Mouse (Mus musculus): Measurements from ENCODE around the gene Smdt1. TPM values are rescaled to one million over a fixed set of nuclear protein-coding genes. Genes with fewer than 3 reads are reported as not detected.

Smdt1 gene
- polyA plus RNA-seq, 1 experiment from 2014 or later, result 233 TPM

DNA sequence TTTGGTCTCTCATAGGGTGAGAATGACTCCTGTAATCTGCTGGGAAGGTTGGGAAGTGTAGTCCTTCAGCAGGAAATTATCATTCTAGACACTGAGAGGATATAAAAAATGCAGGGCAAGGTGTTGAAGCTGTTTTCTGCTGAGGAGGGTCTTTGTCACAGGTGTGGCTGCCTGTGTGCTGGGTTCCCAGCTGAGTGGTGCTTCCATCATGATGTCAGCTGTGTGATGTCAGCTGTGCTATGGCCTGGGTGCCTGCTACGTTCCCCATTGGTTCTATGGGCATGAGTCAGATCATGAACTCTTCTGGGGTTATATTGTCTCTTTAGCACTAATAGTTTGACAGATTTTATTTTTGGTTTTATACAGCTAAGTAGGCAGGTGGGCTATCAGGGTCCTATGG, 30.1 kb downstream of the Smdt1 start:
- Histone ChIP-seq H3K9ac (ENCODE audit: low read length) (no peak overlapping the region), H3K9me3 (ENCODE audit: control insufficient read depth, low read length) (no peaks in the 10 kb centered on the region), H3K36me3 (ENCODE audit: control insufficient read depth, insufficient read depth, low read length) (no peaks in the 10 kb centered on the region), H3K4me2 (ENCODE audit: low read depth, severe bottlenecking) (no peak overlapping the region), H3K4me1 (ENCODE audit: control insufficient read depth, insufficient read depth, low read length) (no peaks in the 10 kb centered on the region), H3K27ac (replicated peaks; ENCODE audit: low read depth, low read length) (no peak overlapping the region), H3K27me3 (ENCODE audit: control insufficient read depth, insufficient read depth, low read length) (no peaks in the 10 kb centered on the region), H3K4me3 (ENCODE audit: low read depth, low read length) (no peak overlapping the region)
- WGBS, result 85% methylated on average over 1 of the region's 1 CpGs
- ATAC-seq (ENCODE audit: insufficient number of reproducible peaks, low FRiP score, low TSS enrichment, low read depth) (no peak), DNase-seq (ENCODE audit: low spot score) (no peak)

DNA sequence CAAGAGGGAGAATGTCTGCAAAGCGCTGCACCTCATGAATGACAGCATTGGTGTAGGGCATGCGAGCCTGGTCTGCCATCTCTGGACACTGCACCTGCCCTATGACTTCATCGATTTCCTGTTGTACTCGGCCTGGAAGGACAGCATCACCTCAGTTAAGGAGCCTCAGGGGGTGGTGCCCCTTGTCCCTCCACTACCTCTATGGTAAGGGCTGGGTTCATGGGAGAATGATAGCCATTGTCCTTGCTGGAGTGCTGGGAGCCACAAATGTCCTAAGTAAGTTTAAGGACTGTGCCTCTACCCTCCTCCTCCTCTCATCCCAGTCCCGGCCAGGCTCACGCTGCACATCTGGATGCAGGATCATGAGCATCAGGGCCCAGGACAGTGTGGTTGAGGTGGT, 33.7 kb downstream of the Smdt1 start:
- H3K27me3 ChIP-seq (ENCODE audit: control insufficient read depth, insufficient read depth, low read length), result no peaks in the 10 kb centered on the region
- no peaks in the 10 kb centered on the region for H3K4me1 ChIP-seq (ENCODE audit: control insufficient read depth, insufficient read depth, low read length)
- H3K4me3 ChIP-seq (ENCODE audit: low read depth, low read length), result no peak overlapping the region
- no peak overlapping the region for H3K4me2 ChIP-seq (ENCODE audit: low read depth, severe bottlenecking)
- H3K9me3 ChIP-seq (ENCODE audit: control insufficient read depth, low read length), result no peaks in the 10 kb centered on the region
- no peaks in the 10 kb centered on the region for H3K36me3 ChIP-seq (ENCODE audit: control insufficient read depth, insufficient read depth, low read length)
- DNase-seq (ENCODE audit: low spot score) (no peak), ATAC-seq (ENCODE audit: insufficient number of reproducible peaks, low FRiP score, low TSS enrichment, low read depth) (no peak)
- no peak overlapping the region for H3K27ac ChIP-seq (replicated peaks; ENCODE audit: low read depth, low read length)
- H3K9ac ChIP-seq (ENCODE audit: low read length), result no peak overlapping the region
- 91% methylated on average over 6 of the region's 6 CpGs for WGBS

DNA sequence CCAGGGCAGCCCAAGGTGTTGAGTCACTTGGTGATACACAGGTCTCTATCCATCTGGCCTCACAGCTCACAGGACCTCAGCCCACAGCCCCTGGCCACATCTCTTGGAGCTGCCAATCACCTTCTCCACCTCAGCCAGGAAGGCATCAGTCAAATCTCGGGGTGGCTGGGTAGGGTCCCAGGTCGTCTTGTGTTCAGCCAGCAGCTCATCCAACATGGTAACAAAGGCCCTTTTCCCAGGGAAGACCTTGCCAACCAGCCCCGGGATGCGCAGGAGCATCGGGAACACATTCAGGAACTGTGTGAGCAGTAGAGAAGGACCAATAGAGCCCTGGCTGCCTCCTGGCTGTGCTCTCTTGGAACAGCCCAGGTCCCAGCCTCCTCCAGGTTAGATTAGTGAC, 34.2 kb downstream of the Smdt1 start:
- Histone ChIP-seq H3K9me3 (ENCODE audit: control insufficient read depth, low read length) (no peaks in the 10 kb centered on the region), H3K27me3 (ENCODE audit: control insufficient read depth, insufficient read depth, low read length) (no peaks in the 10 kb centered on the region), H3K4me1 (ENCODE audit: control insufficient read depth, insufficient read depth, low read length) (no peaks in the 10 kb centered on the region), H3K36me3 (ENCODE audit: control insufficient read depth, insufficient read depth, low read length) (no peaks in the 10 kb centered on the region), H3K9ac (ENCODE audit: low read length) (no peak overlapping the region), H3K4me3 (ENCODE audit: low read depth, low read length) (no peak overlapping the region), H3K27ac (replicated peaks; ENCODE audit: low read depth, low read length) (no peak overlapping the region), H3K4me2 (ENCODE audit: low read depth, severe bottlenecking) (no peak overlapping the region)
- DNase-seq (ENCODE audit: low spot score) (no peak), ATAC-seq (ENCODE audit: insufficient number of reproducible peaks, low FRiP score, low TSS enrichment, low read depth) (no peak)
- WGBS, result 85% methylated on average over 5 of the region's 5 CpGs

DNA sequence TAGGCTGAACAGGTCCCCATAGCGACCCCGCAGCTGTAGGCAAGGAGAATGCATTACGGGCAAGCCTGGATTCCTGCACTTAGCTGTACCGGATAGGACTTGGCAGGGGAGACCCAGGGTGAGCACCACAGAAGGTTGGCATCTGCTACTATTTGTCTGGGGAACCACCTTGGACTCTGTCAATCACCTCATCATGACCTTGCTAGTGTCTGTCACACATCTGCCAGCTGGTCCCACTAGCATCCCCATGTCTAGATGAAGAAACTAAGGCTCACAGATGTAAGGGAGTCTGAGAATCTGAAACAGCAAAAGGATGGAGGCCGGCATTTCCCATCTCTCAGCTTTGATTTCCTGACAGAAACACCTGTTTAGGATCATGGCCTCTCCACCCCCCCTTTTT, 35.7 kb downstream of the Smdt1 start:
- no peak for ATAC-seq (ENCODE audit: insufficient number of reproducible peaks, low FRiP score, low TSS enrichment, low read depth)
- no peaks in the 10 kb centered on the region for H3K9me3 ChIP-seq (ENCODE audit: control insufficient read depth, low read length)
- no peak overlapping the region for H3K27ac ChIP-seq (replicated peaks; ENCODE audit: low read depth, low read length)
- whole genome bisulfite sequencing, result 87% methylated on average over 5 of the region's 5 CpGs
- no peak overlapping the region for H3K4me2 ChIP-seq (ENCODE audit: low read depth, severe bottlenecking)
- H3K4me1 ChIP-seq (ENCODE audit: control insufficient read depth, insufficient read depth, low read length), result no peaks in the 10 kb centered on the region
- DNase-seq (ENCODE audit: low spot score), result no peak
- no peaks in the 10 kb centered on the region for H3K27me3 ChIP-seq (ENCODE audit: control insufficient read depth, insufficient read depth, low read length)
- no peaks in the 10 kb centered on the region for H3K36me3 ChIP-seq (ENCODE audit: control insufficient read depth, insufficient read depth, low read length)
- H3K9ac ChIP-seq (ENCODE audit: low read length), result no peak overlapping the region
- H3K4me3 ChIP-seq (ENCODE audit: low read depth, low read length), result no peak overlapping the region

DNA sequence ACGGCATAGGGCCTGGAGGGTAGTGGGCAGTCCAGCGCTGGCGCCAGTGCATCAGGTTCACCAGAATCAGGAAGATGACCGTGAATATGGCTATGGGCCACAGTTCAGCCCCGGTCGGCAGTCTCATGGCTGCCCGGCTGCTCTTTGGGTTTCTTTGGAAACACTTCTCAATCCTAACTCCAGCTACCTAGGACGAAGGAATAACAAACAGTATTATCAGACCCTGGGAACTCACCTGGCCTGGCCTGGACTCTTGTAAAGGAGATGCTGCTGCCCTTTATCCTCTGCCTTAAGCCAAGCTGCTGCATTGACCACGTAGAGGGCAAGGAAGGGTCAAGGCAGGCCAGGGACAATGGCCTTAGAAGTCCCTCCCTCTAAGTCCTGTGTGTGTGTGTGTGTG, 37.1 kb downstream of the Smdt1 start:
- 88% methylated on average over 9 of the region's 9 CpGs for WGBS
- ATAC-seq (ENCODE audit: insufficient number of reproducible peaks, low FRiP score, low TSS enrichment, low read depth), result no peak
- no peak overlapping the region for H3K9ac ChIP-seq (ENCODE audit: low read length)
- no peaks in the 10 kb centered on the region for H3K36me3 ChIP-seq (ENCODE audit: control insufficient read depth, insufficient read depth, low read length)
- H3K27ac ChIP-seq (replicated peaks; ENCODE audit: low read depth, low read length), result no peak overlapping the region
- H3K4me3 ChIP-seq (ENCODE audit: low read depth, low read length), result no peak overlapping the region
- no peak for DNase-seq (ENCODE audit: low spot score)
- H3K9me3 ChIP-seq (ENCODE audit: control insufficient read depth, low read length), result no peaks in the 10 kb centered on the region
- H3K4me2 ChIP-seq (ENCODE audit: low read depth, severe bottlenecking), result no peak overlapping the region
- H3K4me1 ChIP-seq (ENCODE audit: control insufficient read depth, insufficient read depth, low read length), result 0 out of 2 replicates have a peak, but pooled peaks cover 2% of the 10 kb centered on the region
- H3K27me3 ChIP-seq (ENCODE audit: control insufficient read depth, insufficient read depth, low read length), result no peaks in the 10 kb centered on the region

DNA sequence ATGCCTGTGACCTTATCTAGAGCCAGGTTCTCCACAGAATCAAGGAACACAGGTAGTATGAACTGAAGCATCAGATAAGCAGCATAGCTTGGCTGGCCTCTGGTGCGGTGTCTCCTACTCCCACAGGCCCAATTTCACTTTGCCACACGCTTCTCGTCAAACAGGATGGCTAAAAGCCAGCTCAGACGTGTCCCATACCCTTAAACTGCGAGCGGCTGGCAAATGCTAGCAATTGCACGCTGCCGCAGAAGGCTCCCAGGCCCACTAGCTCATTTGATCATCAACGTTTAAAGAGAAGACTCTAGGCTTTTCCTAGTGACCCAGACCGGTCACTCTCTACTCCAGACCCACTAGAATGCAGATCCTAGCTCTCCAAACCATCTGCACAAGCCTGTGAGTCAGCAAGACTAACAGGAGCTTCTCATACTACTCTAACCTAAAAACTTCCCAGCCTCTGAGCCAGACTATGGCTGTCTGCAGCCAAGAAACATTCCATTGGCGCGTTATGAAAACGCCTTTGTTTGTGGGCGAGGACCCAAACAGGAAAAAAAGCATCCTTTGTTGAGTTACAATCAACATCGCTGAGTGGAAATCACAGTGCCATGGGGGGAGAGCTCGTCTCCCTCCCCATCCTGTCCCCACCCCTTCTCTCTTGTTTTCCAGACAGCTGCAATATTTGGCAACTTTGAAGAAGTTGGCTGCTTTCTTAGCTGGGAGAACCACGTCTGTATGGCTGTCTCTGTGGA, 37.8 kb downstream of the Smdt1 start:
- Histone ChIP-seq H3K9me3 (ENCODE audit: control insufficient read depth, low read length) (no peaks in the 10 kb centered on the region), H3K27me3 (ENCODE audit: control insufficient read depth, insufficient read depth, low read length) (no peaks in the 10 kb centered on the region), H3K36me3 (ENCODE audit: control insufficient read depth, insufficient read depth, low read length) (no peaks in the 10 kb centered on the region), H3K27ac (replicated peaks; ENCODE audit: low read depth, low read length) (no peak overlapping the region), H3K4me1 (ENCODE audit: control insufficient read depth, insufficient read depth, low read length) (0 out of 2 replicates have a peak, but pooled peaks cover 2% of the 10 kb centered on the region), H3K4me3 (ENCODE audit: low read depth, low read length) (no peak overlapping the region), H3K9ac (ENCODE audit: low read length) (no peak overlapping the region), H3K4me2 (ENCODE audit: low read depth, severe bottlenecking) (no peak overlapping the region)
- WGBS, result 85% methylated on average over 17 of the region's 17 CpGs
- ATAC-seq (ENCODE audit: insufficient number of reproducible peaks, low FRiP score, low TSS enrichment, low read depth) (no peak), DNase-seq (ENCODE audit: low spot score) (no peak)

DNA sequence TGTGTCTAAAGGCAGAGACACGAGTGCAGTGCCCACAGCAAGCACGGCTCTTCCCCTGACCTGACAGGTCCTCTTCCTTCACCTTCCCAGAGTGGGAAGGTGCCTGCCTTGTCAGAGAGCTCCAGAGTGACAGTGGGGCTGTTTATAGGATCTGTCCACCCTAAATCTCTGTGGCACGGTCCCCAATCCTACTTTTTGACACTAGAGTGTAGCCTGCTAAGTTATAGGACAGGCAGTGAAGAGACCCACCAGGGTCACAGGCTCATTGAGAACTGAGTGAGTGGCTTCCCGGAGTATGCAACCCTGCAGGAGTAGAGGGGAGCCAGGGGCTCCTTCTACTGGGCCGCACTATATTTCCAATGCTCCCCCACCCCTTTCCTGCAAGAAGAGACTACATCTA, 38.9 kb downstream of the Smdt1 start:
- DNase-seq (ENCODE audit: low spot score) (no peak), ATAC-seq (ENCODE audit: insufficient number of reproducible peaks, low FRiP score, low TSS enrichment, low read depth) (no peak)
- no peaks in the 10 kb centered on the region for H3K27me3 ChIP-seq (ENCODE audit: control insufficient read depth, insufficient read depth, low read length)
- H3K4me2 ChIP-seq (ENCODE audit: low read depth, severe bottlenecking), result no peak overlapping the region
- H3K9me3 ChIP-seq (ENCODE audit: control insufficient read depth, low read length), result no peaks in the 10 kb centered on the region
- whole genome bisulfite sequencing, result 85% methylated on average over 5 of the region's 5 CpGs
- H3K36me3 ChIP-seq (ENCODE audit: control insufficient read depth, insufficient read depth, low read length), result no peaks in the 10 kb centered on the region
- H3K9ac ChIP-seq (ENCODE audit: low read length), result no peak overlapping the region
- no peak overlapping the region for H3K4me3 ChIP-seq (ENCODE audit: low read depth, low read length)
- 0 out of 2 replicates have a peak, but pooled peaks cover 2% of the 10 kb centered on the region for H3K4me1 ChIP-seq (ENCODE audit: control insufficient read depth, insufficient read depth, low read length)
- no peak overlapping the region for H3K27ac ChIP-seq (replicated peaks; ENCODE audit: low read depth, low read length)

DNA sequence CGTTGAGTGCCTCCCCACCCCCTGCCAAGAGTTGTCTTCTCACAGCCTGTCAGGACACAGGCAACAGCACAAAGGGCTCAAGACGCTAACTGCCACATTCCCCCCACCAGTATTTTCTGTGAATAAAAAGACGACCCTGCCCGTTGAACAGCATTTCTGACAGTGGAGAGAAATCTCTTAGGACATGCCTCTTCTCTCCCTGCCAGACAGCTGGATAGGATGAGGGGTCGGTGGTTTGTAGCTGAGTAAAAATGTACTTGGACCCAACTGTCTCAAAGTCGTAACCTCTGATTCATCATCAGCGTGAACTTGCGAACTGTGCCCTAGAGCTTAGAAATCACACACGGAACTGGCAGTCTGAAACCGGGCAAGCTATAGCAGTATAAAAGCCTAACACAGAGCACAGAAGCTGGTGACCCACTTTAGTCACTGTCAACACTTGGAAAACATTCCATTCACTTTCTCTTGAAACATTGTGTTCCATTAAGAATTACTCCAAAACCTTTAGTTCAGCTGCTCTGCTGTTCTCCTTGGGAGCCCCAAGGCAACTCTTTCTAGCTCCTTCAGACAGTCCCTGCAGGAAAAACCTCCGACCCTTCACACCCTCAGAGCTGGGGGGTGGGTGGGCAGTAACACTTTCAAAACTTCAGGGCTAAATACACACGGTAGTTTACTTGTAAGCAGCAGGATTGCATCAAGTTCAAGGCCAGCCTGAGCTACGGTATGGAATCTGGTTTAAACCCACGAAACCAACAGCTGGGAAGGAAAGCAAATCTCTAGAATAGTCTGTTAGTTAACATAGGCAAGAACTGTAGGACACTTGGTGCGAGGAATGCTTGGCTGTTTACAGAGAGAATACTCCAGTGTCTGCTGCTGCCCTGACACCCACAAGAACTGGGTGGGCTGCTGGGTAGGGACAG, 39.8 kb downstream of the Smdt1 start:
- WGBS, result 57% methylated on average over 15 of the region's 15 CpGs
- Histone ChIP-seq H3K9ac (ENCODE audit: low read length) (no peak overlapping the region), H3K4me3 (ENCODE audit: low read depth, low read length) (no peak overlapping the region), H3K4me1 (ENCODE audit: control insufficient read depth, insufficient read depth, low read length) (0 out of 2 replicates have a peak, but pooled peaks cover 2% of the 10 kb centered on the region), H3K9me3 (ENCODE audit: control insufficient read depth, low read length) (no peaks in the 10 kb centered on the region), H3K27ac (replicated peaks; ENCODE audit: low read depth, low read length) (no peak overlapping the region), H3K27me3 (ENCODE audit: control insufficient read depth, insufficient read depth, low read length) (no peaks in the 10 kb centered on the region), H3K4me2 (ENCODE audit: low read depth, severe bottlenecking) (no peak overlapping the region), H3K36me3 (ENCODE audit: control insufficient read depth, insufficient read depth, low read length) (no peaks in the 10 kb centered on the region)
- no peak for ATAC-seq (ENCODE audit: insufficient number of reproducible peaks, low FRiP score, low TSS enrichment, low read depth)
- DNase-seq (ENCODE audit: low spot score), result no peak

All from limb, embryonic 11.5 days (tissue).